Mouse (Mus musculus): ENCODE data around the gene Rsph9. TPM values are rescaled to one million over a fixed set of nuclear protein-coding genes. Genes with fewer than 3 reads are reported as not detected.

Rsph9 gene
- total RNA-seq, 2 experiments from 2014 or later = 0.47 to 0.61 TPM

DNA sequence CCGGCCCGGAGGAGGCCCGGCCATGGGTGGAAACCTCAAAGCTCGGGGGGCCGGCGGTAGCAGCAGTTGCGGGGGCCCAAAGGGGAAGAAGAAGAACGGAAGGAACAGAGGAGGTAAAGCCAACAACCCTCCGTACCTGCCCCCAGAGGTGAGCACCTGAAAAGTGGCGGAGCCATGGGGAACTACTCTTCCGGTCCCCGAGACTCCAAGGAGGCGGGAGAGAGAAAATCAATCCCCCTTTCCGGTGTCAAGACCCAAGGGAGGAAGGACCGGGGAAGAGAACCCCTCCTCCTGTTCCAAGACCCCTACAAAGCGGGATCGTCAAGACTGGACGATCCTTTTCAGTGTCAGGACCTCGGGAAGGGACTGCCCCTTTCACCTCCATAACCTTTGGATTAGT, 17.2 kb upstream of the Rsph9 start:
- TF ChIP-seq CTCF (IDR thresholded peaks at IDR 0.05) = no peak
- peak overlapping the region; percentile 92 for H3K4me3 ChIP-seq
- no peak for DNase-seq
- intact Hi-C loops (cut with DNase I) = no loop called here
- H3K27ac ChIP-seq = peak overlapping the region; percentile 98

- H3K4me3 ChIP-seq = peak within 1 kb of the TSS; percentile 92
- intact Hi-C loops (cut with DNase I) = no loop called here
- TF ChIP-seq CTCF (IDR thresholded peaks at IDR 0.05) = no peak
- H3K27ac ChIP-seq = peak within 1 kb of the TSS; percentile 98
- DNase-seq = peak; percentile 95
These were observed 16.7 kb upstream of the Rsph9 start, which contains the start of gene Gtpbp2 for GRCm38 (mm10) chr17:46160686-46161085. Gene Gtpbp2, plus strand, starts transcription at chr17:46161032.

DNA sequence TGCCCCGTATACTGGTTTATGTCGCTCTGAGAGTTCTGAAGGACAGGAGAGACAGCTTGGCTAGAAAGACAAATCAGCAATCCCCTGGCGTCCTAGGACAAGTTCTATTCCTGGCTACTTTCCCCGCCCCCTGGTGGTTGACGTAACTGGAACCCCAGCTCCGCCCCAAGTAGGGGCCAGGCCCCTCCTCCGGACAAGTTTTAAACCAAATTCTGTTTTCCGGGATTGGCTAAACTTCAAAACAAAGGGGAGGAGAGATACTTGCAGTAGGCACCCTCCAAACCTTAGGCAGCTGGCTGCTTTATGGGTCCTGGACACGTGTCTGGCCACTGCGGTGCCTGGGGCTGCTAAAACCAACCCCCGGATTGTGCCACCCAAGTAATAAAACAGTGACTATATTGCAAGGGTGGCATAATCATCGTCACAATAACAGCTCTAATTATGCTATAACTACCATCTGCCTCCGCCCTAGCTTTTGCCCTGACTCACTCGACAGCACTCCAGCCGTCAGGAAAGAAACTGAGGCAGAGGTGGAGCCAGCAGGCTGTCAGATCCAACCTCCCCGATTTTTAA, 16.2 kb upstream of the Rsph9 start:
- intact Hi-C loops (cut with DNase I) = no loop called here
- Histone ChIP-seq H3K27ac (peak overlapping the region; percentile 98), H3K4me3 (peak overlapping the region; percentile 92)
- peak; percentile 53 for TF ChIP-seq CTCF (IDR thresholded peaks at IDR 0.05)
- DNase-seq = peak; percentile 94

- peak overlapping the region; percentile 98 for H3K27ac ChIP-seq
- peak overlapping the region; percentile 92 for H3K4me3 ChIP-seq
- no peak for TF ChIP-seq CTCF (IDR thresholded peaks at IDR 0.05)
- DNase-seq = no peak
- intact Hi-C loops (cut with DNase I) = loop anchor here (10.0 kb wide), 1 partner anchor 574 kb away; no protein-coding TSS in a partner anchor
These were observed 15.2 kb upstream of the Rsph9 start for GRCm38 (mm10) chr17:46159236-46159635.

DNA sequence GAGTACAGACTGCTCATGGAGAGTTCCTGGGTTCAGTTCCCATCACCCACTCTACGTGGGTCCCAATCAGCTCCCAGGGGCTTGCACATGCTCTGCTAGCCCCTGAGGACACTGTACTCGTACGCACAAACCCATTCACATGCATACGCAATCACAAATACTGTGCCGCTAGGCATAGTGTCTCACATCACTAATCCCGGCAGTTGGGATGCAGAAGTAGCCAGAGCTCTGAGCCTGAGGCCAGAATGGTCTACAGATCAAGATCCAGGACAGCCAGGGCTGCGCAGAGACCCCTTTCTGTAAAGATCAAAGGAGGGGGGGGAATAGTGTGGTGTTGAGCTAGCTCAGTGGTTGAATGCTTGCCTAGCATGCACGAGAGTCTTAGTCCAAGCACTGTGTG, 13.1 kb upstream of the Rsph9 start:
- no peak for DNase-seq
- no peak overlapping the region for H3K4me3 ChIP-seq
- intact Hi-C loops (cut with DNase I) = loop anchor here (10.0 kb wide), 1 partner anchor 572 kb away; no protein-coding TSS in a partner anchor
- no peak for TF ChIP-seq CTCF (IDR thresholded peaks at IDR 0.05)
- H3K27ac ChIP-seq = no peak overlapping the region

DNA sequence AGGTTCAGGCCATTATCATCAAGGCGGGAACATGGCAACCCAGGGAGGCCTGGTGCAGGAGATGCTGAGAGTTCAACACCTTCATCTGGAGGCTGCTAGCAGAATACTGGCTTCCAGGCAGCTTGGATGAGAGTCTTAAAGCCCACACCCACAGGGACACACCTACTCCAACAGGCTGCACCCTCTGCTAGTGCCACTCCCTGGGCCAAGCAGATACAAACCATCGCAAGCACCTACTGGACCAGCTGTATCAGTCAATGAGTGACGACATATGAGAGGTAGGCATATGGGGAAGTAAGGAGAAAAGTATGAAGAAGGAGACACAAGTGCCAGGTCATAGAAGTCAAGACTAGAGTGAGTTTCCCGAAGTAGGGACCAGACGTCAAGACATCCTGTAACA, 12.7 kb upstream of the Rsph9 start:
- Histone ChIP-seq H3K27ac (no peak overlapping the region), H3K4me3 (no peak overlapping the region)
- no peak for TF ChIP-seq CTCF (IDR thresholded peaks at IDR 0.05)
- intact Hi-C loops (cut with DNase I) = loop anchor here (10.0 kb wide), 1 partner anchor 572 kb away; no protein-coding TSS in a partner anchor
- no peak for DNase-seq

DNA sequence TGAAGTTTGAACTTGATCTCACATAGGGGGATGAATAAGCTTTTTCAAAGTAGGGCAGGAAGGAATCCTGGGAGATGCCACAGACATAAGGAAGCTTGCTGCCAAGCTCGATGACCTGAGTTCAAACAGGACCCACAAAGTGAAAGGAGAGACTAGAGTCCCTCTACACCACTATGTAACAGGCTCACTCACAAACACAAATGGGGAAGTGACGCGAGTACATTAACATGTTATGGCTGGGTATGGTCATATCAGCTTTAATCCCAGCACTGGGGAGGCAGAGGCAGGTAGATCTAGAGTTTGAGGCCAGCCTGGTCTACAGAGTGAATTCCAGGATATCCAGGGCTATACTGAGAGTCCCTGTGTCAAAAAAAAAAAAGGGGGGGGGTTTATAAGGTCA, 10.3 kb upstream of the Rsph9 start:
- no peak for DNase-seq
- TF ChIP-seq CTCF (IDR thresholded peaks at IDR 0.05) = no peak
- Histone ChIP-seq H3K4me3 (no peak overlapping the region), H3K27ac (peak overlapping the region; percentile 96; the same call in 1 of the 2 replicates)
- intact Hi-C loops (cut with DNase I) = loop anchor here (10.0 kb wide), 1 partner anchor 570 kb away; no protein-coding TSS in a partner anchor

DNA sequence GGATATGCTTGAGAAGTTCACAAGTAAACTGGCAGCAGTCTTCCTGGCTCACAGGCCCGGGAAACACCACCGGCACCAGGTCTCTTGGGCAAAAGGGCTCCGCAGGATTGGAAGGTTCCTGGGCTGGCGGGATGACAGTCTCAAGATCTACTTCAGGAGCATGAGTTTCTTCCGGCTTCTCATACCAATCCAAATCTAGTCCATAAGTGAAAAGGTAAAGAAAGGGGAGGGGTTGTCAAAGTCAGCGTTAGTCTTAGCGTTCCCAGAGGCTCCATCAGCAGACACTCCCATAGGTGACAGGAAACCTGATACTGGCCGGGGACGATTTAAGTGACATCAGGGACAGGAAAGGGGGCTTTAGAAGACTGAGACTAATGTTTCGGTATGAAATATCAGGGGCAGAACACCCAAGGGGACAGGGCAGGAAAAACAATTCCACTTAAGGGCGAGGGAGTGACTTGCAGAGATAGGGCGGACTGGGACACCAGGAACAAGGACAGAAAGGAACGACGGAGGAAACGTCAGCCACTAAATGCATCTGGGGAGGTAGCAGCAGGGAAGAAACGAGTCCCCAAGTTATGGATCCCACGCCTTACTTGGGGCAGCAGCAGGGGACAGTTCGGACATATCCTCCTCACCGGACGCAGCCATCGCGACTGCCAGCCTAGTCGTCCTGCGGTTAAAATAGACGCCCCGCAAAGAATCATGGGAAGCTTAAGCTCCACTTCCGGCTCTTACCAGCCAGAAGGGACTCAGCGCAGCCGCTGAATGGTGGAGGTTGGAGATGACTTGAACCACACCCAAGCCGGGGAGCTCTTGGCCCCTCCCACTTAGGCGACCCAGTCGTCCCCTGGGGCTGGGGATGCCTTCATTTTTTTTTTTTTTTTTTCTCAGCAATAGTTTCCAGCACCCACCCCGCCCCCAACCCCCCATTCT, 9.1 kb upstream of the Rsph9 start, which contains the start of gene Mad2l1bp:
Gene Mad2l1bp (minus strand): TSS at position 707 of the 936 bp plus-strand sequence.
- peak; percentile 93 for DNase-seq
- peak within 1 kb of the TSS; percentile 96 for H3K27ac ChIP-seq
- H3K4me3 ChIP-seq = peak within 1 kb of the TSS; percentile 85
- intact Hi-C loops (cut with DNase I) = loop anchor here (10.0 kb wide), 1 partner anchor 568 kb away; no protein-coding TSS in a partner anchor
- TF ChIP-seq CTCF (IDR thresholded peaks at IDR 0.05) = no peak

DNA sequence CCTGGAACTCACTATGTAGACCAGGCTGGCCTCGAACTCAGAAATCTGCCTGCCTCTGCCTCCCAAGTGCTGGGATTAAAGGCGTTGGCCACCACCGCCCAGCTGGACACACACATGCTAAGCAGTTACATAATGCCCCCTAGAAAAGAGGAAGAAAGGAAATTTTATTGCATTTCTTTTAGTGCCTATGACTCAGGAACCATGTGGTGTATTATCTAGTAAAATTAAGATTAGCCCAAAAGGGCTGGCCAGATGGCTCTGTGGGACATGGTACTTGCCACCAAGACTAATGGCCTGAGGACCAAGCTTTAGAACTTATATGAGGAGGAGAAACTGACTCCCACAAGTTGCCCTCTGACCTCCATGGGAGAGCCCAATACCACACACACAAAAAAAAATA, 4.1 kb downstream of the Rsph9 start:
- TF ChIP-seq CTCF (IDR thresholded peaks at IDR 0.05) = no peak
- intact Hi-C loops (cut with DNase I) = no loop called here
- no peak overlapping the region for H3K4me3 ChIP-seq
- DNase-seq = no peak
- H3K27ac ChIP-seq = no peak overlapping the region

- no peak for TF ChIP-seq CTCF (IDR thresholded peaks at IDR 0.05)
- Histone ChIP-seq H3K4me3 (no peak overlapping the region), H3K27ac (no peak overlapping the region)
- intact Hi-C loops (cut with DNase I) = no loop called here
- no peak for DNase-seq
These were observed 5.3 kb downstream of the Rsph9 start for GRCm38 (mm10) chr17:46138563-46139236.

GRCm38 (mm10) chr17:46132862-46133261, 11.2 kb downstream of the Rsph9 start:
- no peak overlapping the region for H3K4me3 ChIP-seq
- DNase-seq = peak; percentile 21
- peak overlapping the region; percentile 79 for H3K27ac ChIP-seq
- TF ChIP-seq CTCF (IDR thresholded peaks at IDR 0.05) = no peak
- intact Hi-C loops (cut with DNase I) = loop anchor here (1.0 to 2.0 kb wide), 2 partner anchors 92 to 402 kb away; no protein-coding TSS in a partner anchor

- Histone ChIP-seq H3K27ac (peak overlapping the region; percentile 79), H3K4me3 (no peak overlapping the region)
- intact Hi-C loops (cut with DNase I) = loop anchor here (1.0 to 2.0 kb wide), 2 partner anchors 91 to 401 kb away; no protein-coding TSS in a partner anchor
- peak; percentile 96 for TF ChIP-seq CTCF (IDR thresholded peaks at IDR 0.05)
- DNase-seq = peak; percentile 85
These were observed 11.8 kb downstream of the Rsph9 start for GRCm38 (mm10) chr17:46132058-46132718.

All from gastrocnemius, adult 2 months (tissue).